Mouse (Mus musculus) lung, adult 2 months (tissue): ENCODE measurements around the gene Sncb. TPM values are rescaled to one million over a fixed set of nuclear protein-coding genes. Genes with fewer than 3 reads are reported as not detected.
"Not testable (repeated sequence)": the region's sequence is repeated elsewhere in the genome, so short reads cannot be mapped to it uniquely, and the experiment has no call there.

Experiments
- DNase-seq: peaks from one replicate; pipeline ENCODE4 v3.0.0; 2022
- H3K4me1 ChIP-seq: fragments of 200-500 bp; 2 replicates; pipeline ENCODE4 v1.6.1; 2011; ENCODE audit warnings: low read length; ENCODE audit not compliant: control insufficient read depth, insufficient read depth
- H3K4me3 ChIP-seq: fragments of 200-500 bp; replicated peaks from 2 replicates; pipeline ENCODE3; 2011; ENCODE audit warnings: low read depth, mild to moderate bottlenecking, control low read depth, low read length; ENCODE audit errors: extremely low read depth
- CTCF ChIP-seq: fragments of 200-500 bp; IDR thresholded peaks from 2 replicates; pipeline ENCODE4 v1.5.1; 2011; ENCODE audit warnings: mild to moderate bottlenecking, low read length, control low read depth; ENCODE audit not compliant: insufficient read depth
- POLR2A ChIP-seq: fragments of 200-500 bp; IDR thresholded peaks from 2 replicates; pipeline ENCODE4 v1.6.1; 2011; ENCODE audit warnings: low read depth, mild to moderate bottlenecking, control low read depth, low read length, borderline replicate concordance; ENCODE audit errors: extremely low read depth
- WGBS: fragments of 180-500 bp; shearing (Covaris S2); methylation state at CpG from one replicate; pipeline ENCODE4 v1.1.7; 2018; 5-methylcytosine and 5-hydroxymethylcytosine counted together
- polyA plus RNA-seq: library from polyadenylated mRNA; depleted of rRNA; stranded (reverse); fragments of >200 nt; gene quantifications from 2 replicates; pipeline ENCODE4 v1.2.3, GENCODE M21; 2012

Gene Sncb
- polyA plus RNA-seq, 1 experiment = not detected

DNA sequence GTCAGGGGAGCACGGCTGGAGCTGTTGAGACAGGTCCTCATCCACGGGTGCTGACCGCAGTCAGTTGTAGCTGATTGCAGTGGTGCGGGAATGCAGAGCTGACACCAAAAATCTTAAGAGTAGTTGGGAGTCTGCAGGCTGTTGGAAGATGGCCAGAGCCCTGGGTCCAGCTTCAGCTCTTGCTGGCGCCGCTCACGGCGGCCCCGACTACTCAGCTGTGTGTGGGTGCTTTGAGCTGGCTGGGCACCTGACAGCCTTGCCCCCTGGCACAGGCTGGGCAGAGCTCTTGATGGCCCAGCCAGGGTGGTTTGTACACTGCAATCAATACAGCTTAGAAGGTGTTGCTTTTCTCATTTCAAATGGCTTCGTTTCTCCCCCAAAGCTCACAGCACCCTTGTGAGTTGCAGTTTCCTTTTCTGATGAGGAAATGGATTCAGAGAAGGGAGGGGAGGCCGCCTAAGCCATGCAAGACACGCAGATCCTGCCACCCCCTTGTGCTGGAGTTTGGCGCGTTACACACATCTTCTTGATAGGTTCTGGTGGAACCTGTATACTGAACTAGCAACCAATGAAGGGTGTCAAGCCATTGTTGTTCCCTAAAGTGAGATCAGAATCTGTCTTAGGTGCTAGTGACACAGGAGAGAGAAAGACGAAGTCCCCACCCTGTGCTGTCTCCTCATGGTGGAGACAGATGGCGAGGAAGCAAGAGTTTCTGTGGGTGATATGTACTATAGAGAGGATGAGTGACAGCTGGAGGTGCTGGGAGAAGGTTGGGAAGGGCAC is 31.7 kb upstream of the Sncb start:
- TF ChIP-seq CTCF = no peak
- TF ChIP-seq POLR2A = no peak
- no peak overlapping the region for H3K4me3 ChIP-seq
- DNase-seq = no peak
- WGBS = 78% methylated on average over 16 of the region's 16 CpGs
- H3K4me1 ChIP-seq = no peaks in the 10 kb centered on the region

DNA sequence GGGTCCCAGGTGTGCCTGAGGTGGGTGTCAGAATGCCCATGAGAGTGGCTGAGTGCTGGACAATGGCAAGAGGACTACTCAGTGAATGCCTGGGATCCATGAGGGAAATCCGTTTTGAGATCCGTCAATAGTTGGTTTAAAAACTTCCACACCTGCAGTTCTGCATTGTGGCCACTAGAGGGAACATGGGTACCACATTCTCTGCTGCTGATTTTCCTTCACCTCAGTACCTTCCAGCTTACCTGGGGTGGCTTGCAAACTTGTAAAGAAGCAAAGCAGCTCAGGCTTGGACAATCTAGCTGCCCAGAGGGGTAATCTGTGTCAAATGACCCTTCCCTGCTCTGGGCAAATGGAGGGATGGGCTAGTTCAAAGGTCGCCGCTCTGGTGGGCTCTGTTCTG is 31.0 kb upstream of the Sncb start:
- no peak for TF ChIP-seq POLR2A
- peak; percentile 56 for TF ChIP-seq CTCF
- H3K4me3 ChIP-seq = no peak overlapping the region
- peak; percentile 23 for DNase-seq
- 44% methylated on average over 4 of the region's 4 CpGs for WGBS
- H3K4me1 ChIP-seq = no peaks in the 10 kb centered on the region

DNA sequence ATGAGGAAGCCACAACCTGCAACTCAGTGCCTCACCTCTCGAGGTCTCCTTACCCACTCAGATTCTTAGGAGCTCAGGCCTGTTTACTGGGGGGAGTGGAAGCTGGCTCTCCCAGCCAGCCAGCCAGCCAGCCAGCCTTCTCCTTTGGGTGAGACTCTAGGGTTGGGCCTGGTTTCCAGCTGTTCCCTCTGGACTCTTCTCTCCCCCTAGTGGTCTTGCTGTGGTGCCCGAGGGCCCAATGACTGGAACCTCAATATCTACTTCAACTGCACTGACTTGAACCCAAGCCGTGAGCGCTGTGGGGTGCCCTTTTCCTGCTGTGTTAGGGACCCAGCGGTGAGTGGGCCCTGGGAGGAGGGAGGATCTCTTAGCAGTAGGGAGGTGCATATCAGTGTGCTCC is 28.4 kb upstream of the Sncb start:
- peaks cover 8% of the 10 kb centered on the region for H3K4me1 ChIP-seq
- DNase-seq = no peak
- H3K4me3 ChIP-seq = no peak overlapping the region
- WGBS = 48% methylated on average over 5 of the region's 5 CpGs
- TF ChIP-seq CTCF (no peak), POLR2A (no peak)

GRCm38 (mm10) chr13:54794002-54794577 is 27.7 kb upstream of the Sncb start:
- 72% methylated on average over 16 of the region's 16 CpGs for WGBS
- no peak for TF ChIP-seq POLR2A
- TF ChIP-seq CTCF = no peak
- Histone ChIP-seq H3K4me1 (peaks cover 8% of the 10 kb centered on the region), H3K4me3 (no peak overlapping the region)
- DNase-seq = no peak

- peaks cover 8% of the 10 kb centered on the region for H3K4me1 ChIP-seq
- no peak overlapping the region for H3K4me3 ChIP-seq
- no peak for DNase-seq
- WGBS = 44% methylated on average over 21 of the region's 21 CpGs
- TF ChIP-seq POLR2A = no peak
- no peak for TF ChIP-seq CTCF
Observed at GRCm38 (mm10) chr13:54792259-54793230, 26.1 kb upstream of the Sncb start.

DNA sequence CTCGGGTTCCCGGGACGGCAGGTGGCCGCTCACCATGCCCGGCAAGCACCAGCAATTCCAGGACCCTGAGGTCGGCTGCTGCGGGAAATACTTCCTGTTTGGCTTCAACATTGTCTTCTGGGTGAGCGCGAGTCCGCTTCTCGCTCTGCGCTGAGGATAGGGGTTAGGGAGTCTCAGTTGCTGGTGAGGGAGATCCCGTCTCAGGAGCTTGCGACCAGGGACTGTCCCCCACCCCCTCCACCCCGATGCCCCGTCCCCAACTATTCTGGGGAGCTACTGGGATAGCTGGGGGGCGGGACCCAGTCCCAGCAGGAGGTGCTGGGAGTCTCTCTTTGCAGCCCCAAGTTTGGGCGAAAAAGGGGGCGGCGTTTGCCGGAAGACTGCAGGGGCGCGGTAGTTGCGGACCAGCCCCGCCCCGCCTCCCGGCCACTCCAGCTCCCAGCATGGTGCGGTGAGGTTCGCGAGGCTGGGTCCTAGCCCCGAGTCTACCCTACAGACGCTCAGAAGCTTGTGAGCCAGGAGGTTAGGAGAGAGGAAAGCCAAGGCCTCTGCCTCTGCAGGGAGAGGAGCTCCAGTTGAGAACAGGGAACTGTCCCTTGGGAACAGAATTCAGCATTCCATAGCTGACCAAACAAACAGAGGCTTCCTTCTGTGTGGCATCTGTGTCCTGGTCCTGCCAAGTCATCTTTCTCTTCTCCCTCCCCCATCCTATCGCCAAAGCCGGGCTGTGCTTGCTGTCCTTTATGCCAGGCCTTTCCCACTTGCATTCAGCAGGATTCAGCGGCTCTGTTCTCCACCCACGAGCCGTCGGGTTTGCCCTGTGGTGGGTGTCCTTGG is 23.4 kb upstream of the Sncb start:
- peak; percentile 54 for DNase-seq
- no peak for TF ChIP-seq POLR2A
- no peak for TF ChIP-seq CTCF
- Histone ChIP-seq H3K4me3 (peak overlapping the region; percentile 92), H3K4me1 (peaks cover 8% of the 10 kb centered on the region)
- 2% methylated on average over 38 of the region's 38 CpGs for WGBS

DNA sequence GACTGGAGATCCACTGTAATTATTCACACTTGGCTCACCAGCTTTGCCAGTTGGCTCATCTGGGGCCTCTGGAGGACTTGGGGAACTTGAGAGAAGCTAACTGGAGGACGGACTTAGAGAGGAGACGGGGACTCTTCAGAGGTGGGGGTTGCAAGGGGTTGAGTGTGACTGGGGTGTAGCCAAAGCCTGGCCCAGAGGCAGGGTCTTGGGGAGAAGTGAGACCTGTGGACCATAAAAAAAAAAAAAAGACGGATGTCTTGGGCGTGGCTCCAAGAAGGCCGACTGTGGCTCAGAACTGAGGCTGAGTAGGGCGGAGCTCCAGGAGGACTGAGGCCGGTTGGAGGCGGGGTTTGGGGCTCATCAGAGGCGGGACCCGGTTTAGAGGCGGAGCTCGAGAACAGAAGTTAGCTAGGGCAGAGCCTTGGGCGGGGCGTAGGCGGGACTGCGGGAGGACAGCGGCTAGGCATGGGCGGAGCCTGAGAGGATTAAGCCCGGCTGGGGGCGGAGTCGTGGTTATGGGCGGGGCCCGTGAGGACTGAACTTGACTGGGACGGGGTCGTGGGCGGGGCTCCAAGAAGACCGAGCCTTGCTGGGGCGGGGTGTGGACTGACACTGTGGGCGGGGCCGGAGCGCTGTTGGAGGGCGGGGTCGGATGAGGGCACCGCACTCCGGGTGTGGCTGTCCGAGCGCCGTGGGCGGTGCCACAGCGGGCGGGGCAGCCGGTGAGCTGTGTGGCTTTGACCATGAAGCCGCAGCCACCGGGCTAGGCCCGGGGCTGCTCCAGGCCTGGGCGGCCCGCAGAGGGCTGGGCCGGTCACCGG is 22.6 kb upstream of the Sncb start, which contains the start of gene Tspan17:
TSS of gene Tspan17 (plus strand) at position 638 of the 821 bp plus-strand sequence.
- 1% methylated on average over 47 of the region's 49 CpGs for WGBS
- DNase-seq = peak; percentile 97
- TF ChIP-seq POLR2A (0 out of 2 replicates have a peak, but pooled peaks have one; percentile 30), CTCF (no peak)
- Histone ChIP-seq H3K4me3 (peak within 1 kb of the TSS; percentile 92), H3K4me1 (peaks cover 8% of the 10 kb centered on the region)

DNA sequence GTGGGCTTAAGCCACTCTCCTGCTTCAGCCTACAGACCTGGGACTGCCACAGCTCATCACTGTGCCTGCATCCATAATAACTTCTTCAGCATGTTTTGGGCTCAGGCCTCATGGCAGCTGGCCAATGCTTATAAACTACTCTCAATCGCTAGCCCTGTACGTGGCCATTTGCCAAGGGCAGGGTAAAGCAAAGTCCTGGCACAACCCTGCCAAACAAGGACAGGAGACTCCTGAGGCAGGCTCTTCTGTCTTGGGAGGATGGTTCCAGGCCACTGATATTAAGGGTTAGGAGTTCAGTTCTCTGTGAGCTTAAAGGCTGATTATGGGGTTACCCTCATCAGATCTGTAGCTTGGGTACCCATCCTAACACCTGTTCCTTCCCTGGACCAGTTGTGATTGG is 21.2 kb upstream of the Sncb start:
- not testable (repeated sequence) for H3K4me1 ChIP-seq, H3K4me3 ChIP-seq, DNase-seq
- 11% methylated on average over 2 of the region's 2 CpGs for WGBS
